Mouse (Mus musculus) urinary bladder, postnatal 14 days (tissue): Measurements from ENCODE around the gene Rab40b.
"Not testable (repeated sequence)": the region's sequence is repeated elsewhere in the genome, so short reads cannot be mapped to it uniquely, and the experiment has no call there.

Source experiments
- DNase-seq: peaks from one replicate; pipeline ENCODE4 v3.0.0; 2021; ENCODE audit warnings: low spot score

Rab40b gene

GRCm38 (mm10) chr11:121368731-121369130 lies 19.3 kb downstream of the Rab40b start:
- DNase-seq: no peak

- DNase-seq: no peak
Measured at GRCm38 (mm10) chr11:121367170-121367707, 20.8 kb downstream of the Rab40b start.

- peak; percentile 29 for DNase-seq
Measured at GRCm38 (mm10) chr11:121362212-121362611, 25.8 kb downstream of the Rab40b start.

- peak; percentile 99 for DNase-seq
Measured at GRCm38 (mm10) chr11:121354091-121354707, 33.9 kb downstream of the Rab40b start, which contains the start of gene Wdr45b. Gene Wdr45b, minus strand, starts transcription at chr11:121354445.

- DNase-seq: peak; percentile 32
Measured at GRCm38 (mm10) chr11:121353326-121354090, 34.5 kb downstream of the Rab40b start.

GRCm38 (mm10) chr11:121348727-121349126 lies 39.3 kb downstream of the Rab40b start:
- not testable (repeated sequence) for DNase-seq

- no peak for DNase-seq
Measured at GRCm38 (mm10) chr11:121348166-121348565, 39.9 kb downstream of the Rab40b start.

GRCm38 (mm10) chr11:121347036-121347435 lies 41.0 kb downstream of the Rab40b start:
- DNase-seq: peak; percentile 25

GRCm38 (mm10) chr11:121342423-121342822 lies 45.6 kb downstream of the Rab40b start:
- not testable (repeated sequence) for DNase-seq

GRCm38 (mm10) chr11:121340287-121340686 lies 47.8 kb downstream of the Rab40b start:
- DNase-seq: no peak

- no peak for DNase-seq
Measured at GRCm38 (mm10) chr11:121339647-121340046, 48.4 kb downstream of the Rab40b start.

GRCm38 (mm10) chr11:121331641-121332040 lies 56.4 kb downstream of the Rab40b start:
- DNase-seq: no peak

GRCm38 (mm10) chr11:121328619-121329018 lies 59.4 kb downstream of the Rab40b start:
- no peak for DNase-seq

GRCm38 (mm10) chr11:121328206-121328605 lies 59.8 kb downstream of the Rab40b start:
- DNase-seq: no peak

- DNase-seq: no peak
Measured at GRCm38 (mm10) chr11:121326681-121327080, 61.4 kb downstream of the Rab40b start.

- DNase-seq: no peak
Measured at GRCm38 (mm10) chr11:121326034-121326433, 62.0 kb downstream of the Rab40b start.

- DNase-seq: not testable (repeated sequence)
Measured at GRCm38 (mm10) chr11:121307712-121308111, 80.3 kb downstream of the Rab40b start.

- DNase-seq: no peak
Measured at GRCm38 (mm10) chr11:121306608-121307007, 81.4 kb downstream of the Rab40b start.
